In genomic region chr6:34867301-34867994, GRCm38 (mm10) we compare ENCODE assay signal across 19 mouse cellular contexts. TPM values are rescaled to one million over a fixed set of nuclear protein-coding genes. Genes with fewer than 3 reads are reported as not detected.
A peak's percentile ranks its signal among the peaks of the same experiment; 100 is the strongest.
DNase-seq lines count a peak whose midpoint lies in the region; ATAC-seq and TF ChIP-seq lines count a peak whose summit lies in the region.
"Had no signal": no experiment of that assay in that cellular context is flagged by ENCODE, and none has a peak within 500 bp of the region (broad histone marks: within the 10 kb centered on the region; RNA-seq: fewer than 3 reads in every experiment).

No protein-coding gene starts in this region.

- TF ChIP-seq POLR2A in liver, adult 2 months (IDR thresholded peaks at IDR 0.05; ENCODE audit: extremely low read depth, insufficient read depth, low read length): no peak

- peaks cover 14% of the 10 kb centered on the region for H3K36me3 ChIP-seq in liver, adult 2 months (ENCODE audit: control insufficient read depth, insufficient read depth, low read length)
- H3K36me3 ChIP-seq in E14TG2a.4 (ENCODE audit: insufficient read depth, low read length): no peaks in the 10 kb centered on the region
- H3K36me3 ChIP-seq in liver, embryonic 13.5 days: peaks cover 6% of the 10 kb centered on the region; the same call in 1 of the 2 replicates
- H3K36me3 ChIP-seq: hindbrain, embryonic 15.5 days had no signal

- H3K4me1 ChIP-seq in liver, adult 2 months (ENCODE audit: control insufficient read depth, insufficient read depth, low read length): peaks cover 20% of the 10 kb centered on the region
- peaks cover 58% of the 10 kb centered on the region for H3K4me1 ChIP-seq in E14TG2a.4 (replicated peaks; ENCODE audit: low read depth, low read length)
- peaks cover 87% of the 10 kb centered on the region for H3K4me1 ChIP-seq in liver, embryonic 13.5 days (replicated peaks)

- H3K9me3 ChIP-seq in E14TG2a.4 (ENCODE audit: low read length): no peaks in the 10 kb centered on the region
- H3K9me3 ChIP-seq in liver, embryonic 13.5 days (replicated peaks): no peaks in the 10 kb centered on the region
- H3K9me3 ChIP-seq: hindbrain, embryonic 15.5 days; limb, embryonic 12.5 days had no signal

- peak overlapping the region; percentile 54; the same call in 1 of the 2 replicates for H3K4me2 ChIP-seq in liver, embryonic 13.5 days
- H3K4me2 ChIP-seq: hindbrain, embryonic 15.5 days; limb, embryonic 12.5 days; midbrain, embryonic 11.5 days had no signal

- H3K79me2 ChIP-seq in liver, adult 2 months (ENCODE audit: control insufficient read depth, insufficient read depth, low read length): peaks cover 8% of the 10 kb centered on the region

- H3K27me3 ChIP-seq in liver, adult 2 months (ENCODE audit: control insufficient read depth, insufficient read depth, low read length): no peaks in the 10 kb centered on the region
- peaks cover 29% of the 10 kb centered on the region for H3K27me3 ChIP-seq in E14TG2a.4 (ENCODE audit: insufficient read depth, low read length)
- H3K27me3 ChIP-seq in liver, embryonic 13.5 days: no peaks in the 10 kb centered on the region
- H3K27me3 ChIP-seq: hindbrain, embryonic 15.5 days; limb, embryonic 12.5 days had no signal

- H3K4me3 ChIP-seq in liver, adult 2 months (ENCODE audit: insufficient read depth, low read depth, low read length): no peak overlapping the region
- peak overlapping the region; percentile 29; the same call in 1 of the 2 replicates for H3K4me3 ChIP-seq in E14TG2a.4 (replicated peaks; ENCODE audit: low read length)
- no peak overlapping the region for H3K4me3 ChIP-seq in liver, embryonic 13.5 days (replicated peaks)
- H3K4me3 ChIP-seq: hindbrain, embryonic 15.5 days; limb, embryonic 12.5 days had no signal

- TF ChIP-seq CTCF in liver, adult 2 months (IDR thresholded peaks at IDR 0.05; ENCODE audit: low read depth, low read length): no peak
- TF ChIP-seq CTCF in E14TG2a.4 (conservative IDR thresholded peaks at IDR 0.05; ENCODE audit: low read length): no peak

- 83% methylated on average over 16 of the region's 16 CpGs for WGBS in liver, adult 2 months
- 60% methylated on average over 16 of the region's 16 CpGs for WGBS in liver, embryonic 13.5 days (ENCODE audit: insufficient replicate concordance)

- no peak for ATAC-seq in liver, embryonic 13.5 days (ENCODE audit: low read depth)

- H3K27ac ChIP-seq in liver, adult 2 months (replicated peaks; ENCODE audit: insufficient read depth, low read depth, low read length): peak overlapping the region; percentile 10; the same call in 1 of the 2 replicates
- peak overlapping the region; percentile 88 for H3K27ac ChIP-seq in liver, embryonic 13.5 days
- H3K27ac ChIP-seq: hindbrain, embryonic 15.5 days; limb, embryonic 12.5 days had no signal

- DNase-seq in liver, adult 2 months (ENCODE audit: extremely low read depth, low read depth, low spot score): no peak
- DNase-seq in liver: no peak
- peak; percentile 21 to 32 for DNase-seq in B cell, adult 2 months
- DNase-seq in liver, embryonic 13.5 days: no peak
- no peak for DNase-seq in c-Kit-positive CD71-positive TER-119-positive erythroid progenitor cells, embryonic 14.5 days (ENCODE audit: low spot score)
- DNase-seq in layer of hippocampus, postnatal 14 days (ENCODE audit: low spot score in 2 of 2): no peak
- DNase-seq in spleen, postnatal 14 days (ENCODE audit: low spot score in 2 of 2): no peak
- DNase-seq: adrenal gland, postnatal 36 days; cerebellum, adult 11-12 months; kidney, adult 8-10 months; layer of hippocampus, adult 9-11 months; thymus, postnatal 14 days had no signal

- no peak overlapping the region for H3K9ac ChIP-seq in liver, adult 2 months (ENCODE audit: low read depth, low read length)
- H3K9ac ChIP-seq in liver, embryonic 13.5 days: no peak overlapping the region
- H3K9ac ChIP-seq: hindbrain, embryonic 15.5 days; limb, embryonic 12.5 days had no signal

RNA-seq across cellular contexts. Expression of gene Tmem140, which starts 4.5 kb away (rescaled TPM):
- total RNA-seq in liver, adult 2 months (2014; rRNA removed): 31.9 and 37.9 TPM in 2 replicates
- 19.1 and 20.1 TPM in 2 replicates for polyA plus RNA-seq in liver, adult 2 months (2012; rRNA removed)
- polyA plus RNA-seq in liver, embryonic 13.5 days (2015; fragmentation: Nextera tagmentation; extraction: Ambion mirVana): 2.4 and 2.7 TPM in 2 replicates
- total RNA-seq in layer of hippocampus, postnatal 14 days (2021): 1 to 10 TPM; 1.9 to 2.7 TPM

RNA-seq across cellular contexts. Expression of gene Cyren, which starts 10.4 kb away (rescaled TPM):
- total RNA-seq in liver, adult 2 months (2014; rRNA removed): 2.0 and 3.0 TPM in 2 replicates
- polyA plus RNA-seq in liver, adult 2 months (2012; rRNA removed): 2.7 and 3.2 TPM in 2 replicates
- 10.5 and 10.6 TPM in 2 replicates for polyA plus RNA-seq in liver, embryonic 13.5 days (2015; fragmentation: Nextera tagmentation; extraction: Ambion mirVana)
- total RNA-seq in layer of hippocampus, postnatal 14 days (2021): 1 to 10 TPM; 5.0 to 5.4 TPM

RNA-seq across cellular contexts. Expression of gene Wdr91, which starts 43.2 kb away (rescaled TPM):
- total RNA-seq in liver, adult 2 months (2014; rRNA removed): 9.5 and 14.9 TPM in 2 replicates
- polyA plus RNA-seq in liver, adult 2 months (2012; rRNA removed): 23.4 and 28.0 TPM in 2 replicates
- 12.3 and 13.8 TPM in 2 replicates for polyA plus RNA-seq in liver, embryonic 13.5 days (2015; fragmentation: Nextera tagmentation; extraction: Ambion mirVana)
- 10 to 100 TPM; 34.6 to 38.6 TPM for total RNA-seq in layer of hippocampus, postnatal 14 days (2021)

RNA-seq across cellular contexts. Expression of gene Stra8, which starts 52.5 kb away (rescaled TPM):
- not detected in 2 replicates for total RNA-seq in liver, adult 2 months (2014; rRNA removed)
- polyA plus RNA-seq in liver, adult 2 months (2012; rRNA removed): not detected in 2 replicates
- polyA plus RNA-seq in liver, embryonic 13.5 days (2015; fragmentation: Nextera tagmentation; extraction: Ambion mirVana): not detected in 2 replicates
- not detected for total RNA-seq in layer of hippocampus, postnatal 14 days (2021)
- total RNA-seq: adrenal gland, postnatal 36 days; gastrocnemius, adult 18-20 months had no signal
- polyA plus RNA-seq: heart, embryonic 14.5 days; hindbrain, embryonic 15.5 days; limb, embryonic 12.5 days; midbrain, embryonic 11.5 days; neural tube, embryonic 11.5 days had no signal

Comparison
In these comparisons a context has a peak if more than half of its experiments do, and no peak if none do; other contexts are left out.
1. DNase-seq: peak in B cell, adult 2 months (2 of 2); none in liver, adult 2 months (single experiment), liver (single experiment), liver, embryonic 13.5 days (single experiment), c-Kit-positive CD71-positive TER-119-positive erythroid progenitor cells, embryonic 14.5 days (single experiment), layer of hippocampus, postnatal 14 days (0 of 2) and spleen, postnatal 14 days (0 of 2).